Mouse (Mus musculus) heart, embryonic 10.5 days (tissue): ENCODE results near the gene Klk1b26. TPM values are rescaled to one million over a fixed set of nuclear protein-coding genes. Genes with fewer than 3 reads are reported as not detected.

Experiments
- polyA plus RNA-seq: library from polyadenylated mRNA; unstranded; fragments of >200 nt; fragmentation: Nextera tagmentation; extraction: Ambion mirVana; gene quantifications from 2 replicates; pipeline ENCODE4 v1.2.1, GENCODE M21; 2016

The Klk1b26 gene
- polyA plus RNA-seq, 1 experiment from 2014 or later = not detected

Other genes with a start within 250 kb of the Klk1b26 start
- not detected in 2 replicates for gene Klk12, start 243.3 kb upstream of the Klk1b26 start, polyA plus RNA-seq
- gene Klk11, start 237.6 kb upstream of the Klk1b26 start, polyA plus RNA-seq = not detected in 2 replicates
- gene Klk10, start 231.1 kb upstream of the Klk1b26 start, polyA plus RNA-seq = 0.20 and 0.28 TPM in 2 replicates
- gene Klk9, start 220.3 kb upstream of the Klk1b26 start, polyA plus RNA-seq = not detected in 2 replicates
- 25.2 and 28.5 TPM in 2 replicates for gene Klk8, start 214.6 kb upstream of the Klk1b26 start, polyA plus RNA-seq
- not detected in 2 replicates for gene Klk7, start 200.9 kb upstream of the Klk1b26 start, polyA plus RNA-seq
- not detected in 2 replicates for gene Klk6, start 187.7 kb upstream of the Klk1b26 start, polyA plus RNA-seq
- 0.14 TPM in 1 of 2 replicates, not detected in the other for gene Klk5, start 170.2 kb upstream of the Klk1b26 start, polyA plus RNA-seq
- 0.10 TPM in 1 of 2 replicates, not detected in the other for gene Klk4, start 131.0 kb upstream of the Klk1b26 start, polyA plus RNA-seq
- not detected in 2 replicates for gene Klk15, start 78.4 kb upstream of the Klk1b26 start, polyA plus RNA-seq
- not detected in 2 replicates for gene Klk1b8, start 61.5 kb upstream of the Klk1b26 start, polyA plus RNA-seq
- gene Klk1b1, start 45.4 kb upstream of the Klk1b26 start, polyA plus RNA-seq = not detected in 2 replicates
- gene Klk1b9, start 36.1 kb upstream of the Klk1b26 start, polyA plus RNA-seq = not detected in 2 replicates
- not detected in 2 replicates for gene Klk1b11, start 16.3 kb upstream of the Klk1b26 start, polyA plus RNA-seq
- gene Klk1b27, start 40.1 kb downstream of the Klk1b26 start, polyA plus RNA-seq = not detected in 2 replicates
- not detected in 2 replicates for gene Klk1b21, start 90.2 kb downstream of the Klk1b26 start, polyA plus RNA-seq
- gene Klk1b22, start 100.5 kb downstream of the Klk1b26 start, polyA plus RNA-seq = not detected in 2 replicates
- not detected in 2 replicates for gene Klk1b16, start 124.6 kb downstream of the Klk1b26 start, polyA plus RNA-seq
- gene Klk1b24, start 176.1 kb downstream of the Klk1b26 start, polyA plus RNA-seq = not detected in 2 replicates
- gene Klk1b3, start 186.0 kb downstream of the Klk1b26 start, polyA plus RNA-seq = not detected in 2 replicates
- not detected in 2 replicates for gene Klk1b4, start 195.3 kb downstream of the Klk1b26 start, polyA plus RNA-seq
- gene Klk1b5, start 203.8 kb downstream of the Klk1b26 start, polyA plus RNA-seq = not detected in 2 replicates
- 0.30 TPM in 1 of 2 replicates, not detected in the other for gene Klk1, start 213.2 kb downstream of the Klk1b26 start, polyA plus RNA-seq
- gene Gm36864, start 224.0 kb downstream of the Klk1b26 start, polyA plus RNA-seq = not detected in 2 replicates
- gene 1700028J19Rik, start 234.5 kb downstream of the Klk1b26 start, polyA plus RNA-seq = 0.87 and 0.88 TPM in 2 replicates
- 121 and 136 TPM in 2 replicates for gene 2410002F23Rik, start 234.6 kb downstream of the Klk1b26 start, polyA plus RNA-seq
- not detected in 2 replicates for gene Acp4, start 245.2 kb downstream of the Klk1b26 start, polyA plus RNA-seq
- gene Gm15517, start 249.3 kb downstream of the Klk1b26 start, polyA plus RNA-seq = not detected in 2 replicates